Mouse (Mus musculus) spleen, adult 18-20 months (tissue): ENCODE measurements around the gene Rab4a.
A peak's percentile ranks its signal among the peaks of the same experiment; 100 is the strongest.
"Not testable (repeated sequence)": the region's sequence is repeated elsewhere in the genome, so short reads cannot be mapped to it uniquely, and the experiment has no call there.

Source experiments
- DNase-seq, 2 experiments: peaks; one replicate each; pipeline ENCODE4 v3.0.0; 2022; ENCODE audit warnings: mixed read lengths in 2 of 2

Gene Rab4a

GRCm38 (mm10) chr8:123789461-123789860, 16.3 kb upstream of the Rab4a start:
- DNase-seq = no peak

- DNase-seq = peak; percentile 29 to 76
Observed at GRCm38 (mm10) chr8:123789970-123790369, 15.8 kb upstream of the Rab4a start.

DNA sequence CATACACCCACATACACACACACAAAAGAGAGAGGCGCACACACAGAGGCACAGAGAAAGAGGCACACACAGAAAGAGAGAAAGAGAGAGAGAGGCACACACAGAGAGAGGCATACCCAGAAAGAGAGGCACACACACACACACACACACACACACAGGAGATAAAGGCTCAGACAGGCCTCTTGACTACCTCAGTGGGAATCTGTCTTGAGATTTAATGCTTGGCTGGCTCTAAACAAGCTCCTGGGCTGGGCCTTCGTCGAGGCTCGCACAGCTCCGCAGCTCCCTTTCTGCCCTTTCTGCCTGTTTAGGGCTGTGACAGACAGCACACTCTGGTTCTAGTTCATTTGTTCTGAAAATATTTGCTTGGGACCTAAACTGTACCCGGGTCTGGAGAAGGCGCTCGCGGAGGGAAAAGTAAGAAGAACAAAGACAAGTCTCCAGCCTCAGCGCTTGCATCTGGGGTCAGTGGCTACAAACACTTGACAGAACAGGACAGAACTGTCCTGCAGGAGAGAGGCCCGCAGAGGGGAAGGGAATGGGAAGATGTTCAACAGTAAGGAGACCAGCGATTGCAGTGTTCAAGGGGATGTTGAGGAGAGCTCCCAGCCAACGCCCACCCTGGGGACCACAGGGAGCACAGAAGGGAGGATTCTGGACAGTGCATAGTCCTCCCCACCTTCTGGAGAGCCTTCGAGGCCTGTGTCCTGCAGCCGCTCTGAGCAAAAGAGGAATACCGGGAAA, 14.5 kb upstream of the Rab4a start:
- no peak for DNase-seq

DNA sequence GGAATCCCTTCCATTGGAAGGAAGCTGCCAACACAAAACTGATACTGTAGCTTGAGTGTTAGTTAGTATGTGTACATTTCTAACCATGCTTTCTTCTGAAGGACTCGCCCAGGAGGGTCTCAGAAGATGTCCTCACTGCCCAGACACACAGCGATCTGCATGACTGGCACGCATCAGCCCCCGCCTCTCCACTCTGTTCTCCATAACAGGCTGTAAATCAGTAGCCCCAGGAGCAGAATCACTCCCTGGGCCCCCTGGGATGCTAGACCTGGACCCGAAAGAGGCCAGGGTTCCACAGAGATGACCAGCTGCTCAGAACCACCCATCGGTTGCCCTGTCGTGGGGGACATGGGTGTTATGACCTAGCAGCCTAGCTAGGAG, 13.9 kb upstream of the Rab4a start:
- DNase-seq = no peak

DNA sequence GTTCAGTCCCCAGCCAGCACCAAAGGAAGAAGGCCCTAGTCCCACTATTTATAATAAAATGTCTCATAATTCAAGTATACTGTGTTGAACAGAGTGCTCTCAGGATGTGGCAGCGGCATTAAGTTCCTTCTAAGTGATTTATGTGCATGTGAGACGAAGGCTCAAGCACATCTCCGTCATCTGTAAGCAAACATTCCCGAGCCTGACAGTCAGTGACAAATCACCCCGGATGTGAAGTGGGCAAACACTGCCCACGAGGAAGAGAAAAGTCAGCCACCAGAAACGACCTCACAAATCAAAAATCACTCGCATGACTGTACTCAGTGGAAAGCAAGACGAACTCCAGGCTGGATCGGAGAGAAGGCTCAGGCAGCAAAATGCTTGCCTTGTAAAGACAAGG, 11.9 kb upstream of the Rab4a start:
- DNase-seq = no peak

- no peak for DNase-seq
Observed at GRCm38 (mm10) chr8:123794766-123795165, 11.0 kb upstream of the Rab4a start.

DNA sequence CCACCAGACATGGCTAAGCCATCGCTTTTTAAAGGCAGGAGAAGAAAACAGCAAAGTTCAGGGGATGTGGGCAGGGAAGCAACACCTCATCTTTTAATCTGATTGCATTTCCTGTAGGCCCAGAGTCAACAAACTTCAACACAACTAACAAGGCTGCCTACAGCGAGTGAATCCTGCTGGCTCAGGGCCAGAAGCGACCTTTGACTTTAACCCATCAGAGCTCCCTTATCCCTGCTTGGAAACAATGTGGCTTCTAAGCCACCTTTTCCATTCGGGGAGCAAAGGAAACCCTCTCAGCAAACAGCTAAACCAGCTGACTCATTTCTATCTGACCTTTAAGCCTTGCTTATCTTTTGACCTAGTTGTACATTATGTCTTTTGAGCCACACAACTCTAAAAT, 9.0 kb upstream of the Rab4a start:
- DNase-seq = no peak

DNA sequence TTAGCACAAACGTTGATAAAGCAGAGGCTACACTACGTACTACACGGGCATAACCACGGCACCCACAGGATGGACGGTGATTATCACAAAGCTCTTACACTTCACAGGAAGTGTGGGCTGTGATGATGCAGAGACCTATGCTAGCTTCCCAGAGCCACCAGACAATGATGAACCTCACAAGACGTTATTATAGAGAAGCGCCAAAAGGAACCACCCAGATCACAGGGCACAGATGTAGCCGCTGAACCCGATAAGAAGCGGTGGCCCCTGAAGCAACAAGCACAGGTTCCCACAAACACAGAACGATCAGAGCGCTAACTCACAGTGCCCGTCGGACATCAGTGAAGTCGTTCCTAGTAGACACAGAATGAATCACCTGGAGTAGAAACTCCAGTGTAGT, 7.9 kb upstream of the Rab4a start:
- no peak for DNase-seq

- DNase-seq = no peak
Observed at GRCm38 (mm10) chr8:123799434-123799833, 6.4 kb upstream of the Rab4a start.

- no peak for DNase-seq
Observed at GRCm38 (mm10) chr8:123799885-123800284, 5.9 kb upstream of the Rab4a start.

DNA sequence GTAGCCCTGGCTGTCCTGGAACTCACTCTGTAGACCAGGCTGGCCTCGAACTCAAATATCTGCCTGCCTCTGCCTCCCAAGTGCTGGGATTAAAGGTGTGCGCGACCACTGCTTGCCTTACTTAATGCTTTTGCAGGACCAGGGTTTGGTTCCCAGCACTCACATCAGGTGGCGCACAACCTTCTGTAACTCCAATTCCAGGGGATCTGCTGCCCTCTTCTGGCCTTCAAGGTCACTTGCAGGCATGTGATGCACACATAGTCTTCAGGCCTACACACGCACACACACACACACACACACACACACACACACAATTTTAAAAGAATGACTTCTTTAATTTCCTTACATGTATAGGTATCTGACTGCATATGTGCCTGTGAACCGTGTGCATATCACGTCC, 4.9 kb upstream of the Rab4a start:
- DNase-seq = no peak

GRCm38 (mm10) chr8:123801538-123801937, 4.2 kb upstream of the Rab4a start:
- DNase-seq = no peak

DNA sequence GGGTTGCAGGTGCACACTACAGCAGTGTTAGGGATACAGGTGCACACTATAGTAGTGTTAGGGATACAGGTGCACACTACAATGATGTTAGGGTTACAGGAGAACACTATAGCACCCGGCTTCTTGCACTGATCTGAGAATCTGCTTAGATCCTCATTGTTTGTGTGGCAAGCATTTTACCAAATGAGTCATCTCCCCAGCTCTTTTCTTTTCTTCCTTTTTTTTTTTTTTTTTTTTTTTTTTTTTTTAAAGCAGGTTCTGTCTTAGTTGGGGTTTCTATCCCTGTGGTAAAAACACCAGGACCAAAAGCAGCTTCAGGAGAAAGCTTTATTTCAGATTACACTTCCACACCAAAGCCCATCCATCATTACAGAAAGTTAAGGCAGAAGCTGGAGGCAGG, 2.1 kb upstream of the Rab4a start:
- DNase-seq = no peak

GRCm38 (mm10) chr8:123804586-123804985, 1.2 kb upstream of the Rab4a start:
- no peak for DNase-seq

GRCm38 (mm10) chr8:123805209-123805717, 522 bp upstream of the Rab4a start:
- DNase-seq = no peak

- DNase-seq = no peak
Observed at GRCm38 (mm10) chr8:123806374-123806935, 670 bp downstream of the Rab4a start.

GRCm38 (mm10) chr8:123807024-123807431, 1.2 kb downstream of the Rab4a start:
- DNase-seq = no peak

- no peak for DNase-seq
Observed at GRCm38 (mm10) chr8:123807852-123808573, 2.2 kb downstream of the Rab4a start.

DNA sequence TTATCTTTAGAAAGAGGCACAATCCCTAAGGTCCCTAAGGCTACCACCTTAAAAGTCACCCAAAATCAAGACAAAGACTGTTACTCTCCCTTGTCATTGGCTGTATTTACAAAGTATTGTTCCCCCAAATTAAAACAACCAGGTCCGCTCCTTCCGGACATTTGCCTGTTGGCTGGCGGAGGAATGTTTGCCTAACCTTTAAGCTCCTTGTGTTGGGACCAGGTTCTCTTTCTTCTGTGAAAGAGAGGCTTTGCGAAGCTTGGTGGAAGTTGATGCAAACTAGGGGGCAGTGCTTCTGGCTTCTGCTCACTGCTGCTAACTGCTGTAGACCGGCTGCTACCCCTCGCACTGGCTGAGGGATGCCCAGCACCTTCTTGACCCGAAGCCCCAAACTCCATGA, 2.9 kb downstream of the Rab4a start:
- no peak for DNase-seq

DNA sequence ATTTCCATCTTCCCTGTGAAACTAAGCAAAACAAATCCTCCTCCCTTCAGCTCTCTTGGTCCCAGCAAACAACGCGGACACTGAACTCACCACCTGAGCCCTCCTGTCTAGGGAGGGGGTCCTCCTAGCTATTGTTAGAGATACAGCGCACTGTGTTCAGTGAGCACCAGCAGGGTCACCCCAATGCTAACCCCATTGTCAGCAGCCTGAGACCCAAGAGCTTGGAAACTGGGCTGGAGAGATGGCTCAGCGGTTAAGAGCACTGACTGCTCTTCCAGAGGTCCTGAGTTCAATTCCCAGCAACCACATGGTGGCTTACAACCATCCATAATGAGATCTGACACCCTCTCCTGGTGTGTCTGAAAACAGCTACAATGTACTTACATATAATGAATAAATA, 3.6 kb downstream of the Rab4a start:
- DNase-seq = not testable (repeated sequence)

GRCm38 (mm10) chr8:123812227-123812626, 6.4 kb downstream of the Rab4a start:
- no peak for DNase-seq

- no peak for DNase-seq
Observed at GRCm38 (mm10) chr8:123813173-123813891, 7.5 kb downstream of the Rab4a start.

GRCm38 (mm10) chr8:123813892-123814266, 8.1 kb downstream of the Rab4a start:
- DNase-seq = no peak
